Mouse (Mus musculus) C2C12 (cell line): ENCODE measurements around the gene Fads2.

ENCODE experiments used
- CTCF ChIP-seq: IDR thresholded peaks from one replicate; pipeline ENCODE4 v1.5.1; 2011; ENCODE audit not compliant: control insufficient read depth, insufficient read depth, insufficient read length
- FOSL1 ChIP-seq: IDR thresholded peaks from one replicate; pipeline ENCODE4 v1.8.0; 2011; ENCODE audit warnings: mild to moderate bottlenecking, low read length; ENCODE audit not compliant: poor library complexity, insufficient read depth, severe bottlenecking
- MAX ChIP-seq: IDR thresholded peaks from one replicate; pipeline ENCODE4 v1.6.1; 2011; ENCODE audit warnings: mild to moderate bottlenecking, control low read depth
- MYOD1 ChIP-seq: IDR thresholded peaks from one replicate; pipeline ENCODE4 v1.6.1; 2011; ENCODE audit warnings: low read depth; ENCODE audit not compliant: control insufficient read depth, insufficient read length
- MYOG ChIP-seq: IDR thresholded peaks from one replicate; pipeline ENCODE4 v1.6.1; 2011; ENCODE audit not compliant: control insufficient read depth, insufficient read length; ENCODE audit errors: extremely low read depth
- USF1 ChIP-seq: IDR thresholded peaks from one replicate; pipeline ENCODE4 v1.6.1; 2011; ENCODE audit warnings: low read depth, mild to moderate bottlenecking, control low read depth, moderate library complexity

GRCm38 (mm10) chr19:10046983-10047382, 54.6 kb downstream of the Fads2 start:
- TF ChIP-seq CTCF (no peak), USF1 (no peak), FOSL1 (no peak), MAX (no peak), MYOD1 (no peak), MYOG (no peak)
